Mouse (Mus musculus) myocyte (in vitro differentiated cells): ENCODE data around the gene Zfp260. TPM values are rescaled to one million over a fixed set of nuclear protein-coding genes. Genes with fewer than 3 reads are reported as not detected.

Experiments
- H3K27me3 ChIP-seq: one replicate; pipeline ENCODE4 v1.6.1; 2011; ENCODE audit not compliant: control insufficient read depth, insufficient read depth, insufficient read length
- H3K36me3 ChIP-seq: one replicate; pipeline ENCODE4 v1.6.1; 2011; ENCODE audit not compliant: control insufficient read depth, insufficient read depth
- H3K4me2 ChIP-seq: one replicate; pipeline ENCODE4 v1.6.1; 2011; ENCODE audit warnings: low read depth, control low read depth
- H3K4me3 ChIP-seq: one replicate; pipeline ENCODE4 v1.5.1; 2011; ENCODE audit warnings: mild to moderate bottlenecking, control low read depth, moderate library complexity
- H3K79me2 ChIP-seq: one replicate; pipeline ENCODE4 v1.6.1; 2011; ENCODE audit not compliant: control insufficient read depth, insufficient read depth
- H3ac ChIP-seq: one replicate; pipeline ENCODE4 v1.6.1; 2011; ENCODE audit not compliant: control insufficient read depth, insufficient read length
- CEBPB ChIP-seq: IDR thresholded peaks from 2 replicates; pipeline ENCODE4 v1.6.1; 2011; ENCODE audit warnings: mild to moderate bottlenecking, moderate library complexity; ENCODE audit not compliant: poor library complexity, insufficient read depth, severe bottlenecking
- E2F4 ChIP-seq: IDR thresholded peaks from one replicate; pipeline ENCODE4 v1.6.1; 2011; ENCODE audit warnings: mild to moderate bottlenecking, control low read depth, moderate library complexity; ENCODE audit not compliant: insufficient read depth
- MAX ChIP-seq: IDR thresholded peaks from one replicate; pipeline ENCODE4 v1.6.1; 2011; ENCODE audit warnings: low read depth, mild to moderate bottlenecking, control low read depth
- MYOD1 ChIP-seq, 3 experiments: IDR thresholded peaks; one replicate each; pipeline ENCODE4 v1.6.1; 2011; ENCODE audit warnings: control low read depth in 2 of 3, low read depth in 2 of 3, mild to moderate bottlenecking in 2 of 3, moderate library complexity in 1 of 3; ENCODE audit not compliant: insufficient read length in 2 of 3, control insufficient read depth in 1 of 3
- MYOG ChIP-seq, 3 experiments: IDR thresholded peaks; one replicate each; pipeline ENCODE4 v1.6.1; 2011; ENCODE audit warnings: control low read depth in 2 of 3, low read depth in 2 of 3, mild to moderate bottlenecking in 2 of 3; ENCODE audit not compliant: insufficient read length in 2 of 3, control insufficient read depth in 1 of 3, insufficient read depth in 1 of 3
- POLR2A ChIP-seq: IDR thresholded peaks from one replicate; pipeline ENCODE4 v1.6.1; 2011; ENCODE audit warnings: low read depth, mild to moderate bottlenecking, control low read depth, moderate library complexity; ENCODE audit not compliant: insufficient read length
- POLR2AphosphoS2 ChIP-seq: IDR thresholded peaks from one replicate; pipeline ENCODE4 v1.6.1; 2011; ENCODE audit warnings: low read depth, control low read depth; ENCODE audit not compliant: insufficient read length
- REST ChIP-seq: IDR thresholded peaks from one replicate; pipeline ENCODE4 v1.6.1; 2011; ENCODE audit warnings: mild to moderate bottlenecking, control low read depth, moderate library complexity; ENCODE audit not compliant: insufficient read depth, insufficient read length
- SRF ChIP-seq: IDR thresholded peaks from one replicate; pipeline ENCODE4 v1.6.1; 2011; ENCODE audit warnings: low read depth; ENCODE audit not compliant: control insufficient read depth, insufficient read length
- TCF12 ChIP-seq: IDR thresholded peaks from one replicate; pipeline ENCODE4 v1.6.1; 2011; ENCODE audit warnings: mild to moderate bottlenecking, control low read depth; ENCODE audit not compliant: poor library complexity, insufficient read depth, severe bottlenecking
- TCF3 ChIP-seq: IDR thresholded peaks from one replicate; pipeline ENCODE4 v1.6.1; 2011; ENCODE audit warnings: low read depth, control low read depth; ENCODE audit not compliant: insufficient read length
- USF1 ChIP-seq: IDR thresholded peaks from one replicate; pipeline ENCODE4 v1.6.1; 2011; ENCODE audit warnings: low read depth, mild to moderate bottlenecking, control low read depth, moderate library complexity
- polyA plus RNA-seq: library from polyadenylated mRNA; unstranded; fragments of >200 nt; fragmentation: generic; extraction: Trizol; gene quantifications from one replicate; pipeline ENCODE4 v1.2.1, GENCODE M21; 2012; ENCODE audit warnings: missing spikeins

The Zfp260 gene
- polyA plus RNA-seq, 1 experiment, result 11.3 TPM

DNA sequence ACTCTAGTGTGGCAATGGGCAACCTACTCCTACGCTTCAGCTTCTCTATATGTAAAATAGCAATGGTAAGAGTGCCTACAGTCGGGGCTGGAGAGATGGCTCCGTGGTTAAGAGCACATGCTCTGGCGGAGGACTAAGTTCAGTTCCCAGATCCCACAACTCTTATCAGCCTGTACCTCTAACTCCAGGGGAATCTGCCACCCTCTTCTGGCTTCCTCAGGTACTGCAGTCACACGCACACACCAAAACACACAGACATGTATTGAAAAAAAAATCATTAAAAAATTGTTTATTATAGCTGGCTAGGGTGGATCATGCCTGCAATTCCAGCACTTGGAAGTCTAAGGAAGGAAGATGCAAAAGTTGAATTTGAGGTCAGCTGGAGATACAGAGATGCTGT is 32.1 kb upstream of the Zfp260 start:
- TF ChIP-seq MAX, result no peak
- no peak for TF ChIP-seq MYOD1 (IDR thresholded peaks at IDR 0.05; ENCODE audit: control insufficient read depth in 1 of 3, insufficient read length in 2 of 3, low read depth in 2 of 3)
- TF ChIP-seq TCF3, result no peak
- TF ChIP-seq SRF, result no peak
- no peak for TF ChIP-seq E2F4
- TF ChIP-seq MYOG (IDR thresholded peaks at IDR 0.05; ENCODE audit: control insufficient read depth in 1 of 3, insufficient read depth in 1 of 3, insufficient read length in 2 of 3, low read depth in 2 of 3), result no peak
- no peak for TF ChIP-seq POLR2A
- no peak for TF ChIP-seq REST
- TF ChIP-seq POLR2AphosphoS2, result no peak
- no peak for TF ChIP-seq TCF12
- no peak for TF ChIP-seq CEBPB
- TF ChIP-seq USF1, result no peak
- Histone ChIP-seq H3K4me3 (no peak overlapping the region), H3K4me2 (no peak overlapping the region), H3K27me3 (no peaks in the 10 kb centered on the region), H3K79me2 (no peaks in the 10 kb centered on the region), H3K36me3 (peaks cover 28% of the 10 kb centered on the region), H3ac (no peak overlapping the region)

DNA sequence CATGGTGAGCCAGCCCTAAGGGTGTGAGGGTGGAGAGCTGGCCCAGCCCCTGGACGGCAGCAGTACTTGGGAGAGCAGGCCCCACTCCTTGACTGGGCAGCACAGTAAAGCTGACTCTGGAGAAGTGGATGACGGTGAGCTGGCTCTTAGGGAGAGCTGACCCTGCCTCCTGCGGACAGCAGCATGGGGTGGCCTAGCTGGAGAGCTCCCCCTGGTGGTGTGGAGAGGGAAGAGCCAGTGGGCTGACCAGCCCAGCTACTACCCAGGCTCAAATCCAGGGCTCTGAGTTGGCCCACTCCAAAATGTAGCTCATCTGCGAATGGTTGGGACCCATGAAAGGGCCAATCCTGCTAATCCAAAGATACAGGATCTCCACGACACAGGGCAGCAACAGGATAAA is 30.0 kb upstream of the Zfp260 start:
- Histone ChIP-seq H3K79me2 (no peaks in the 10 kb centered on the region), H3K36me3 (peaks cover 25% of the 10 kb centered on the region), H3ac (no peak overlapping the region), H3K4me3 (no peak overlapping the region), H3K4me2 (no peak overlapping the region), H3K27me3 (no peaks in the 10 kb centered on the region)
- no peak for TF ChIP-seq REST
- no peak for TF ChIP-seq CEBPB
- no peak for TF ChIP-seq POLR2A
- TF ChIP-seq USF1, result no peak
- no peak for TF ChIP-seq SRF
- no peak for TF ChIP-seq TCF3
- TF ChIP-seq TCF12, result no peak
- TF ChIP-seq MYOG (IDR thresholded peaks at IDR 0.05; ENCODE audit: control insufficient read depth in 1 of 3, insufficient read depth in 1 of 3, insufficient read length in 2 of 3, low read depth in 2 of 3), result no peak
- no peak for TF ChIP-seq E2F4
- no peak for TF ChIP-seq POLR2AphosphoS2
- TF ChIP-seq MAX, result no peak
- TF ChIP-seq MYOD1 (IDR thresholded peaks at IDR 0.05; ENCODE audit: control insufficient read depth in 1 of 3, insufficient read length in 2 of 3, low read depth in 2 of 3), result no peak

DNA sequence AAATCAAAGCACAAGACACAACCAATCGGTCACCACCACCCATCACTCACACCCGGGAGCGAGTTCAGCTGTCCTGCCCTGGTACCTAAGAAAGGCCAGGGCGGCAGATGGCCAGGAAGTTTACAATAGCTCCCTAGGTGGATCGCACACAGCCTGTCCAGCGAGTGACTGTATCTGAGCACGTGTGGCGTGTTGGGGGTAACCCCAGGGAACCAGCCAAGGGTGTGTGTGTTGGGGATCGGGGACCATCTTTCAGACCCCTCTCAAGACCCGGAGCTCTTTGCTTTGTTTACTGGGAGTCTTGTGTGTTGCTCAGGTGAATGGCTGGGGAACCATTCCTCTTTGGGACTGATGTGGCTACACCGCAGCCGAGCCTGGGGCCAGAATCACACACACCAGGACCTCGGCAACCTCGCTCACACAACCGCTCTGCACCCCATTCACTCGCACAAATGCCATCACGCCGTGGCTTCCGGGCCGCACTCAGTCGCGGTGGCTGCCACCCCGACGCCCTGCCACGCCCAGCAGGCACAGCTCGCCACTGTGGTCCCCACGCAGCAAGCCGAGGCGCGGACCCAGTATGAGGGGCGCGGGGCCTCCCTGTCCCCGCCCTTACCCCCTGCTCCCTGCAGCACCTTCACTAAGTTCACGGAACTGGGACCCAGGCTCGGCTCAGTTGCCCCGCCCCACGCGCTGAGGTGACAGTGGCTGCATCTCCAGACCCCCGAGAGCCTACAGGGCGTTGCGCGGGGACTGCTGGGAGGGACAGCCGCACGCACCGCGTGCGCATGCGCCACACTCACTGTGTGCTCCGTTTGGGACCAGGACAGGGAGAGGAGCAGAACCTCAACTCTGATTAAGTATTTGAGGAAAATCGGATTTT is 22.2 kb upstream of the Zfp260 start, which contains the start of gene Zfp82:
Gene Zfp82 (minus strand): TSS at position 755 of the 883 bp plus-strand sequence.
- Histone ChIP-seq H3K79me2 (no peaks in the 10 kb centered on the region), H3K4me2 (peak within 1 kb of the TSS; percentile 65), H3ac (peak within 1 kb of the TSS; percentile 67), H3K27me3 (no peaks in the 10 kb centered on the region), H3K36me3 (peaks cover 2% of the 10 kb centered on the region), H3K4me3 (peak within 1 kb of the TSS; percentile 55)
- TF ChIP-seq MYOD1 (IDR thresholded peaks at IDR 0.05; ENCODE audit: control insufficient read depth in 1 of 3, insufficient read length in 2 of 3, low read depth in 2 of 3) (peak in 2 of 3 experiments; percentile 6 to 26), SRF (no peak), POLR2AphosphoS2 (peak; percentile 77), REST (no peak), MYOG (IDR thresholded peaks at IDR 0.05; ENCODE audit: control insufficient read depth in 1 of 3, insufficient read depth in 1 of 3, insufficient read length in 2 of 3, low read depth in 2 of 3) (peak in 2 of 3 experiments; percentile 20 to 40), TCF3 (no peak), POLR2A (peak; percentile 84)

DNA sequence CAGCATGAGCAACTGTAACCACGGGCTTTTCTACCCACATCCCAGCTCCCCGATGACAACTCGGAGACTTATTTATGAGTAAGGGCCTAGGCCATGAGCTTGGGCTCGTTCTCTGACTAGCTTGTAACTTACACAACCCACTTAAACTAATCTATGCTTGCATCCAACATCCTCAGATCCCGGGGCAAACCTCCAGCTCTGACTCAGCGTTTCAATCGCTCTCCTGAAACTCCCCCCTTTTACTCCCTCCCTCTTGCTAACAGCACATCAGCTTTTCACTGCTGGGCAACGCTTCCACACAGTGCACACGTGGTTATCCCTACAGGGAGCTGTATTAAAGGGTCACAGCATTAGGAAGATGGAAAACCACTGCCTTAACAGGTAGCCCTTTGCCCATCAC is 8.1 kb upstream of the Zfp260 start:
- H3K4me3 ChIP-seq, result no peak overlapping the region
- TF ChIP-seq REST, result no peak
- TF ChIP-seq USF1, result peak; percentile 43
- peak overlapping the region; percentile 37 for H3K4me2 ChIP-seq
- no peaks in the 10 kb centered on the region for H3K27me3 ChIP-seq
- H3ac ChIP-seq, result no peak overlapping the region
- H3K79me2 ChIP-seq, result peaks cover 14% of the 10 kb centered on the region
- no peaks in the 10 kb centered on the region for H3K36me3 ChIP-seq

DNA sequence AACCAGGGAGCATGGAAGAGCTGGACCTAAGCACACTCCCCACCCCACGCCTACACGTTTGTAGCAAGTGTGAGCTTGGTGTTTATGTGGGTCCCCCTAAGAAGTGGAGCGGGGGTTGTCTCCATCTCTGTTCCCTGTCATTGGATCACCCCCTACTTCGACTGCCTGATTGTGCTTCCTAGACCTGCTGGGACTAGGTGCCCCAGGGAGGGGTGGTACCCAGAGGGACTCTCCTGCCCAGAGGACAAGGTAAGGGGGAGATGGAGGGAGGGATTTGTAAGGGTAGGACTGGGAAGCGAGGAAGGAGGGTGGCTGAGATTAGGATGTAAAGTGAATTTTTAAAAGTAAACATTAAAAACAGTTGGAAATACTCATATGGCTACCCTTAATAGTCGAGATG is 5.2 kb upstream of the Zfp260 start:
- no peaks in the 10 kb centered on the region for H3K27me3 ChIP-seq
- peak overlapping the region; percentile 80 for H3K4me2 ChIP-seq
- no peaks in the 10 kb centered on the region for H3K36me3 ChIP-seq
- peak overlapping the region; percentile 35 for H3ac ChIP-seq
- peak overlapping the region; percentile 72 for H3K4me3 ChIP-seq
- no peak for TF ChIP-seq USF1
- TF ChIP-seq POLR2A, result no peak
- no peak for TF ChIP-seq TCF12
- no peak for TF ChIP-seq TCF3
- no peak for TF ChIP-seq REST
- TF ChIP-seq E2F4, result no peak
- TF ChIP-seq POLR2AphosphoS2, result no peak
- no peak for TF ChIP-seq MAX
- TF ChIP-seq MYOD1 (IDR thresholded peaks at IDR 0.05; ENCODE audit: control insufficient read depth in 1 of 3, insufficient read length in 2 of 3, low read depth in 2 of 3), result no peak
- TF ChIP-seq SRF, result no peak
- TF ChIP-seq MYOG (IDR thresholded peaks at IDR 0.05; ENCODE audit: control insufficient read depth in 1 of 3, insufficient read depth in 1 of 3, insufficient read length in 2 of 3, low read depth in 2 of 3), result no peak
- no peak for TF ChIP-seq CEBPB
- peaks cover 14% of the 10 kb centered on the region for H3K79me2 ChIP-seq
